Mouse (Mus musculus) embryonic fibroblast, embryonic 13.5 days (primary cell): ENCODE results near the gene Rpn2.

ENCODE experiments used
- CTCF ChIP-seq: IDR thresholded peaks from 2 replicates; pipeline ENCODE4 v1.5.1; 2011; ENCODE audit warnings: mild to moderate bottlenecking, control low read depth, low read length, moderate library complexity, borderline replicate concordance; ENCODE audit not compliant: insufficient read depth
- POLR2A ChIP-seq: IDR thresholded peaks from 2 replicates; pipeline ENCODE4 v1.6.1; 2011; ENCODE audit warnings: low read depth, mild to moderate bottlenecking, control low read depth, low read length, moderate library complexity

GRCm38 (mm10) chr2:157288996-157289395, 10.2 kb downstream of the Rpn2 start:
- TF ChIP-seq POLR2A = no peak
- no peak for TF ChIP-seq CTCF
